Mouse (Mus musculus): Measurements from ENCODE around the gene Cuta.

GRCm38 (mm10) chr17:26966993-26967392 is 27.6 kb upstream of the Cuta start:
- TF ChIP-seq CTCF (IDR thresholded peaks at IDR 0.05; ENCODE audit: borderline replicate concordance, control insufficient read depth, extremely low read depth, insufficient read depth, low read length, poor library complexity) (no peak), POLR2A (IDR thresholded peaks at IDR 0.05; ENCODE audit: control insufficient read depth, extremely low read depth, insufficient read depth, low read length, poor library complexity) (no peak)

All from thymus, adult 2 months (tissue).